Mouse (Mus musculus): Measurements from ENCODE around the gene Nup43. TPM values are rescaled to one million over a fixed set of nuclear protein-coding genes. Genes with fewer than 3 reads are reported as not detected.

Gene Nup43
- total and polyA plus RNA-seq, 3 experiments: 47.9 to 117 (median 73.5) TPM

DNA sequence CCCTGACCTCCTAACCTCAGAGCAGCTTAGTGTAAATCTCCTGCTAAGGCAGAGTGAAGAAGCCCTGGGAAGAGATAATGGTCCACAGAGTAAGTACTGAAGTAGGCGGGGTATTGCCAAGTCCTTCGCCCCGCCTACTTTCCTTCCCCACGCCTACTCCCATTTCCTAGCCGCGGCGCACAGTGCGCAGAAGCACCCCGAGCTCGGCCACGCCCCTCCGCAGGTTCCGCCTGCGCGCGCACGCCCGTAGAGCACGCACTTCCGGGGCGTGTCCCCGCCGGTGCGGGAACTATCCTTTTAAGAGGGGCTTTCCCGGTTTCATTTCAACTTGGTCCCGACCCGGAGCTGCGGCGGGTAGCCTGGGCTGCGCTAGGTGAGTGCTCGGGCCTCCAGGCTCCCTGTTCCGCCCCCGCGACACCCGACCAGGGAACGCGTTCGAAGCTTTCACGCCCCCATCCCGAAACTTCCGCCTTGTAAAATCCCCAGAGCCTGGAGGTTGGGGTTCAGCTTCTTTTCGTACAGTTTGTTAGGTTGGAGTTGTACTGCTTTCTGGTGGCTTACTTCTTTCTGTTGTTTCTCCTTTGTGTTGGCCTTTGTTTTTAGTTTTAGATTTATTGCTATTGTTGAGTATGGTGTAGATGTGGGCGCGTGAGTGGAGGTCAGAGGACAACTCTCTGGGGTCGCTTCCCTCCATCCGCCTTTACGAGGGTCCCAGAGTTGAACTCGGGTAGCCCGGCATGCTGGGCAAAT is 58.6 kb downstream of the Nup43 start, which contains the start of gene Katna1:
TSS of gene Katna1 (plus strand) at position 250 of the 750 bp plus-strand sequence.
- peaks cover 2 to 33% of the 10 kb centered on the region in 2 experiments; a peak in 3 of 4 replicates for H3K4me1 ChIP-seq (ENCODE audit: control insufficient read depth in 1 of 2, insufficient read depth in 2 of 2)

DNA sequence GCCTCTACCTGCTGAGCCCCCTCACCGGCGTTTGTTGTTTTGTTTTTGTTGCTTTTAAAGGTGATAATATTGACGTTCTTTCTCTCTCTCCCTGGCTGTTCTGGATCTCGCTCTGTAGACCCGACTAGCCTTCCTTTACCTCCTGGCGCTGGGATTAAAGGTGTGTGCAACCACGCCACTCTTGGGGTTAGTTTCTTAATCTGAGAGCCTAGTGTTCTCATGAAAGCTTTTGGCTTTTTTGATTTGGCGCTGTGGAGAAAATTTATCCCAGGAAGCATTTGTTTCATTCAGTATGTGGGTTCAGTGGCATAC is 59.2 kb downstream of the Nup43 start:
- Histone ChIP-seq H3K79me2 (replicated peaks; ENCODE audit: control insufficient read depth, extremely low read depth, insufficient read depth, poor library complexity, severe bottlenecking) (peaks cover 40% of the 10 kb centered on the region), H3K4me1 (ENCODE audit: control insufficient read depth in 1 of 2, insufficient read depth in 2 of 2) (peaks cover 2 to 37% of the 10 kb centered on the region in 2 experiments; a peak in 3 of 4 replicates), H3K9ac (ENCODE audit: insufficient read depth, low read depth) (peak overlapping the region; percentile 84), H3K27ac (ENCODE audit: insufficient read depth, low read depth) (peak overlapping the region; percentile 26; the same call in 1 of the 2 replicates), H3K9me3 (replicated peaks; ENCODE audit: low read length) (no peaks in the 10 kb centered on the region), H3K4me2 (ENCODE audit: insufficient read depth, low read depth, poor library complexity, severe bottlenecking) (peak overlapping the region; percentile 73), H3K4me3 (replicated peaks in 1 of 3; ENCODE audit: low read depth in 2 of 3, low read length in 2 of 3, poor library complexity in 1 of 3) (peak overlapping the region; percentile 69 to 97 (median 76)), H3K36me3 (replicated peaks in 1 of 2; ENCODE audit: control insufficient read depth in 1 of 2, insufficient read depth in 1 of 2, low read length in 1 of 2) (peaks cover 0 to 11% of the 10 kb centered on the region in 2 experiments), H3K27me3 (replicated peaks) (no peaks in the 10 kb centered on the region)
- in situ Hi-C loops (cut with MboI; ENCODE audit: low pct_ligation_motif_present, low pct_unique_long_range_greater_than_20kb, low sequenced_read_pairs): no loop called here
- dilution Hi-C loops (cut with MboI; ENCODE audit: extremely low pct_ligation_motif_present, extremely low pct_unique_long_range_greater_than_20kb, low sequenced_read_pairs): no loop called here
- peak; percentile 7 for DNase-seq (ENCODE audit: extremely low read depth)
- peak; percentile 48; the same call in 1 of the 2 replicates for TF ChIP-seq TBP (conservative IDR thresholded peaks at IDR 0.05; ENCODE audit: low read depth, low read length)
- no peak for TF ChIP-seq MAFK (IDR thresholded peaks at IDR 0.05; ENCODE audit: insufficient replicate concordance, low read length)

More for the DNA sequence above, 58.6 kb downstream of the Nup43 start, which contains the start of gene Katna1:
- dilution Hi-C loops (cut with MboI; ENCODE audit: extremely low pct_ligation_motif_present, extremely low pct_unique_long_range_greater_than_20kb, low sequenced_read_pairs) (no loop called here), in situ Hi-C loops (cut with MboI; ENCODE audit: low pct_ligation_motif_present, low pct_unique_long_range_greater_than_20kb, low sequenced_read_pairs) (no loop called here)
- Histone ChIP-seq H3K9me3 (replicated peaks; ENCODE audit: low read length) (no peaks in the 10 kb centered on the region), H3K4me3 (replicated peaks in 1 of 3; ENCODE audit: low read depth in 2 of 3, low read length in 2 of 3, poor library complexity in 1 of 3) (peak within 1 kb of the TSS; percentile 69 to 97 (median 76)), H3K4me2 (ENCODE audit: insufficient read depth, low read depth, poor library complexity, severe bottlenecking) (peak within 1 kb of the TSS; percentile 73), H3K27me3 (replicated peaks) (no peaks in the 10 kb centered on the region), H3K27ac (ENCODE audit: insufficient read depth, low read depth) (peak within 1 kb of the TSS; percentile 26; the same call in 1 of the 2 replicates), H3K9ac (ENCODE audit: insufficient read depth, low read depth) (peak within 1 kb of the TSS; percentile 84), H3K36me3 (replicated peaks in 1 of 2; ENCODE audit: control insufficient read depth in 1 of 2, insufficient read depth in 1 of 2, low read length in 1 of 2) (peaks cover 0 to 11% of the 10 kb centered on the region in 2 experiments), H3K79me2 (replicated peaks; ENCODE audit: control insufficient read depth, extremely low read depth, insufficient read depth, poor library complexity, severe bottlenecking) (peaks cover 36% of the 10 kb centered on the region)
- peak; percentile 95 for DNase-seq (ENCODE audit: extremely low read depth)
- TF ChIP-seq USF2 (conservative IDR thresholded peaks at IDR 0.05; ENCODE audit: low read depth, low read length) (no peak), IRF4 (IDR thresholded peaks at IDR 0.05; ENCODE audit: low read depth, low read length) (peak; percentile 95), KAT2A (IDR thresholded peaks at IDR 0.05; ENCODE audit: insufficient replicate concordance, low read length) (0 out of 2 replicates have a peak, but pooled peaks have one; percentile 34), MAFK (IDR thresholded peaks at IDR 0.05; ENCODE audit: insufficient replicate concordance, low read length) (no peak), ZNF384 (IDR thresholded peaks at IDR 0.05; ENCODE audit: low read depth, low read length) (no peak), MAX (IDR thresholded peaks at IDR 0.05; ENCODE audit: low read length) (0 out of 2 replicates have a peak, but pooled peaks have one; percentile 22), NRF1 (IDR thresholded peaks at IDR 0.05; ENCODE audit: low read depth, low read length) (peak; percentile 99), BHLHE40 (IDR thresholded peaks at IDR 0.05; ENCODE audit: low read depth, low read length) (no peak; the same call in 1 of the 2 replicates), TBP (conservative IDR thresholded peaks at IDR 0.05; ENCODE audit: low read depth, low read length) (peak; percentile 97), ZC3H11A (IDR thresholded peaks at IDR 0.05; ENCODE audit: low read depth, low read length) (no peak), ZKSCAN1 (IDR thresholded peaks at IDR 0.05; ENCODE audit: borderline replicate concordance, low read depth, low read length) (no peak), MYC (IDR thresholded peaks at IDR 0.05; ENCODE audit: low read depth, low read length) (no peak), TCF12 (IDR thresholded peaks at IDR 0.05; ENCODE audit: low read depth, low read length) (peak; percentile 99), MXI1 (IDR thresholded peaks at IDR 0.05; ENCODE audit: low read depth, low read length) (no peak), E2F4 (IDR thresholded peaks at IDR 0.05; ENCODE audit: insufficient replicate concordance, low read depth, low read length) (no peak), POLR2A (IDR thresholded peaks at IDR 0.05; ENCODE audit: low read depth, low read length) (peak; percentile 99), POLR2AphosphoS2 (IDR thresholded peaks at IDR 0.05; ENCODE audit: low read depth, low read length) (peak; percentile 86), HCFC1 (IDR thresholded peaks at IDR 0.05; ENCODE audit: low read depth, low read length) (peak; percentile 77), CTCF (conservative IDR thresholded peaks at IDR 0.05 in 1 of 2, IDR thresholded peaks at IDR 0.05 in 1 of 2; ENCODE audit: low read depth in 2 of 2, low read length in 2 of 2) (no peak), EP300 (IDR thresholded peaks at IDR 0.05; ENCODE audit: low read length) (no peak), NELFE (IDR thresholded peaks at IDR 0.05; ENCODE audit: low read depth, low read length) (peak; percentile 97), UBTF (IDR thresholded peaks at IDR 0.05; ENCODE audit: low read depth, low read length) (no peak), CHD1 (IDR thresholded peaks at IDR 0.05; ENCODE audit: low read depth, low read length) (no peak), RCOR1 (conservative IDR thresholded peaks at IDR 0.05; ENCODE audit: low read depth, low read length) (no peak), GABPA (IDR thresholded peaks at IDR 0.05; ENCODE audit: insufficient replicate concordance, low read depth, low read length) (no peak), SIN3A (IDR thresholded peaks at IDR 0.05; ENCODE audit: low read length) (no peak; the same call in 1 of the 2 replicates), JUN (IDR thresholded peaks at IDR 0.05; ENCODE audit: insufficient read depth, low read depth, low read length) (no peak), ETS1 (conservative IDR thresholded peaks at IDR 0.05; ENCODE audit: low read depth, low read length) (no peak), MAZ (IDR thresholded peaks at IDR 0.05; ENCODE audit: low read depth, low read length) (no peak; the same call in 1 of the 2 replicates), SMC3 (IDR thresholded peaks at IDR 0.05; ENCODE audit: low read depth, low read length) (no peak), MEF2A (IDR thresholded peaks at IDR 0.05; ENCODE audit: borderline replicate concordance, low read depth, low read length) (no peak), CHD2 (IDR thresholded peaks at IDR 0.05; ENCODE audit: low read length) (no peak), USF1 (IDR thresholded peaks at IDR 0.05; ENCODE audit: low read depth, low read length) (no peak), RAD21 (IDR thresholded peaks at IDR 0.05; ENCODE audit: low read depth, low read length) (no peak), PAX5 (IDR thresholded peaks at IDR 0.05; ENCODE audit: low read length) (no peak), ZMIZ1 (IDR thresholded peaks at IDR 0.05; ENCODE audit: low read depth, low read length) (peak; percentile 95), ELF1 (IDR thresholded peaks at IDR 0.05; ENCODE audit: low read depth, low read length) (peak; percentile 94), JUND (conservative IDR thresholded peaks at IDR 0.05; ENCODE audit: low read depth, low read length) (no peak)
